Mouse (Mus musculus): ENCODE measurements around the gene Tmem221.

The Tmem221 gene

DNA sequence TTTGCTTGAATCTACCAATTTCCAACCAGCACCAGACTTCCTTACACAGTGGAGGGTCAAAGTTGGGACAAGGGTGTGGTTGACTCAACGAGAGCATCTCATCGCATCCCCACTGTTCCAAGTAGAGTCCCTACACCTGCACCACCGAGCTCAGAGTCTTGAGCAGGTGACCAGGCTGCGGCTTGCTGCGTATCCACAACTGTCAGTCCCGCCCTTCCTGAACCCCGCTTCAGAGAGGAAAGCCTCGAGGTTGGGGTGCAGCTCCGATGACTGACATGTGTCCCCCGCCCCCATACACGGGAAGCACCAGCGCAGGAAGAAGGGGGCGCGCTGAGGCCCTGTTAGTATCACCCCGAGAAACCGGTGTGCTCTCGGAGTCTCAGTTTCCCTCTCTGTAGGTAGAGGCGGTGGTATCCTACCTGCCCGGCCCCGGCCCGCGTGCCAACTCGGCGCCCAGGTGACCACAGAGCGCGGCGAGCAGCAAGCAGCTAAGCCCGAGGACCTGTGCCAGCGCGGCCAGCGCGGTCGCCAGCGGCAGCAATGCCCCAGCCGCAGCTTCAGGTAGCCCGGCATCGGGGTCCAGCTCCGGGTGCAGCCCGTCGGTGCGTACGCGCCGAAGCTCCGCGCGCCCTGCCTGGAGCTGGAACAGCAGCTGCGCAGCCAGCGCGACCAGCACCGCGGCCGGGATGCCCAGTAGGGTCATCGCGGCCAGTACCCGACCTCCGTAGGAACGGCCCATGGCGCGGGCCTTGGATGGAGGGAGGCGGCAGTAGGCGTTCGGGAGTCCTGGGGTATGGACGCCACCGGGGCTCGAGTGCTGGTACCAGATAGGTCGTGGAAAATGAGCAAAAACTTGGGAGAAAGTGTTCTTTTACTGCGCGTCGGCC is at the start of gene Tmem221:
Tmem221 (minus strand) TSS at position 801 of the 887 bp plus-strand sequence.
- no peak for DNase-seq (ENCODE audit: low spot score)

- DNase-seq (ENCODE audit: low spot score), result no peak
Measured at GRCm38 (mm10) chr8:71604021-71604420, 45.4 kb upstream of the Tmem221 start.

GRCm38 (mm10) chr8:71602666-71603334 is 44.1 kb upstream of the Tmem221 start:
- peak; percentile 90 for DNase-seq (ENCODE audit: low spot score)

DNA sequence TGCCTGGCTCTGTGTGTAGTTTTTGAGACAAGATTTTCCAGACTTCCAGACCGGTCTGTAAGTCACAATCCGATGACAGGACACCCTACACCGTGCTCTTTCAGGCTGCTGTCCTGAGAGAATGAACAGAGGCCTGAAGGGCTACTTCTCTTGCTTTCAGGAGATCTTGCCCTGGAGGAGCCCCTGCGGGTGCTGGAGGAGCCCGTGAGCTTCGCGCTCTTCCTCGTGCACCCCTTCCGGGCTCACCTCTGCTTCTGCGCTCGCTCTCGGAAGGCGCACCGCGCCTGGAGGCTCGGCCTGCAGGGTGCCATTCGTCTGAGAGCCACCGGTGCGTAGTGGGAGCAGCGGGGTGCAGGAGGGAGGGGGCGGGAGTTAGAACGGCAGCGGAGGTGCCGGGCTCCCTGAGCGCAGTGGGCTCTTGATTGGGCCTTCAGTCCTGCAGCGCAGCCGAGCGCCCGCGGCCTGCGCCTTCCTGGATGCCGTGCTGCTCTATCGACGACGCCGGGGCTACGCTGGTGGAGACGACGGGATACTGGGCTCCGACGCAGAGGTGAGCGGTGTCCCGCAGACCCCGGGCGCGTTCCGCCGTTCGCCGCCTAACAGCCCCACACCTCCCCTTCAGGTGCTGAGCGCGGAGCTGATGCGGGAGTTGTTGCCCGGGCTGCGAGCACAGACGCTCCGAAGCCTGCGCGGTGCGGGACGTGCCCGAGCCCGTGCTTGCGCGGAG is 43.4 kb upstream of the Tmem221 start:
- DNase-seq (ENCODE audit: low spot score), result peak; percentile 12

DNA sequence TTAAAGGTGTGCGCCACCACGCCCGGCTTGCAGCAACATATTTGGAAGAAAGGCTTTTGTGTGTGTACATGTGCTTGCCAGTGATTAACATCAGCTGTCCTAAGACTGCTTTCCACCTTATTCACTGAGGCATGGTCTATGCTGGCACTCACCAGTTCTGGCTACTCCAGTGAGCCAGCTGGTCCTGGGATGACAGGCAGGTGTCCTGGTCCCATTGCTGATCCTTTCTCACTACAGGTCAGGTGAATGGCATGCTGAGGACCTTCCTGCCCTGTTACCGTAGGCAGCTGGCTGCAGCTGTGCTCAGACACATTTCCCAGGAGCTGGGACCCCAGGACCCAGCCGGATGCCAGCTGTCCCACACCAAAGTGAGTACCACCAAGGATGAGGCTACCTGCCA is 40.2 kb upstream of the Tmem221 start:
- DNase-seq (ENCODE audit: low spot score), result no peak

DNA sequence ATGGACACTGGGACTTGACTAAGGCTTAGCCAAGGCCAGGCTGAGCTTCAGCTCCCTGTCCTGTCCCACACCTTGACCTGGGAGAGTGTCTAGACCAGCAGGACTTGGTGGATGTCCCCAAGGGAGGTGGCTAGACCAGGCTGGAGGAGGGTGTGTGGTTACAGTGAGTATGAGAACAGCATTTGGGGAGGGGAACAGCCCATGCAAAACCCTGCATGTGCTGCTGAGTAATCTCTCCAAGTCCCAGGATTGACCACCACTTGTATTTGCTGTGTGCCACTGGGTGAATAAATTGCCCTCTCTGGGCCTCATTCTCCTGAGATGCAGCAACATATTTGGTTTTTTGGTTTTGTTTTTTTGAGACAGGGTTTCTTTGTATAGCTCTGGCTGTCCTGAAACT is 39.7 kb upstream of the Tmem221 start:
- no peak for DNase-seq (ENCODE audit: low spot score)

- no peak for DNase-seq (ENCODE audit: low spot score)
Measured at GRCm38 (mm10) chr8:71597451-71597850, 38.8 kb upstream of the Tmem221 start, which contains the start of gene Fam129c. Gene Fam129c, plus strand, starts transcription at chr8:71597648.

DNA sequence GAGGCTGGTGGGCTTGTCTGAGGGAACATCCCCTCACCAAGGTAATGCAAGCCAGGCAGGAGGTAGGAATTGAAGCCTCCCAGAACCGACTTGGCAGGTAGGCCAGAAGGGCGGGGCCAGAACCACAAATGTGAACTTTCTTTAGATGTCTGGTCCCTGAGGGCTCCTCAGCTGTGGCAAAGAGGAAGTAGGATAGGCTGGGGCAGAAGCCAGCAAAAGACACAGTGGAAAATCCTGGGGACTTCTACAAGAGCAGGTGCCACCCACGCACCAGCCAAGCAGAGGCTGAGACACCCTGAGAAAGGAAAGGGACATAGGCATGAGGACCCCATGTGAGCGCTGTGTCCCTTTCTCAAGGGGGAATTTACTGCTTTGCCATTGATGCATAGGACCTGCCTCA is 38.1 kb upstream of the Tmem221 start:
- no peak for DNase-seq (ENCODE audit: low spot score)

GRCm38 (mm10) chr8:71596384-71596783 is 37.7 kb upstream of the Tmem221 start:
- DNase-seq (ENCODE audit: low spot score), result no peak

- DNase-seq (ENCODE audit: low spot score), result peak; percentile 52
Measured at GRCm38 (mm10) chr8:71595862-71596261, 37.2 kb upstream of the Tmem221 start.

- DNase-seq (ENCODE audit: low spot score), result no peak
Measured at GRCm38 (mm10) chr8:71594324-71594722, 35.7 kb upstream of the Tmem221 start.

DNA sequence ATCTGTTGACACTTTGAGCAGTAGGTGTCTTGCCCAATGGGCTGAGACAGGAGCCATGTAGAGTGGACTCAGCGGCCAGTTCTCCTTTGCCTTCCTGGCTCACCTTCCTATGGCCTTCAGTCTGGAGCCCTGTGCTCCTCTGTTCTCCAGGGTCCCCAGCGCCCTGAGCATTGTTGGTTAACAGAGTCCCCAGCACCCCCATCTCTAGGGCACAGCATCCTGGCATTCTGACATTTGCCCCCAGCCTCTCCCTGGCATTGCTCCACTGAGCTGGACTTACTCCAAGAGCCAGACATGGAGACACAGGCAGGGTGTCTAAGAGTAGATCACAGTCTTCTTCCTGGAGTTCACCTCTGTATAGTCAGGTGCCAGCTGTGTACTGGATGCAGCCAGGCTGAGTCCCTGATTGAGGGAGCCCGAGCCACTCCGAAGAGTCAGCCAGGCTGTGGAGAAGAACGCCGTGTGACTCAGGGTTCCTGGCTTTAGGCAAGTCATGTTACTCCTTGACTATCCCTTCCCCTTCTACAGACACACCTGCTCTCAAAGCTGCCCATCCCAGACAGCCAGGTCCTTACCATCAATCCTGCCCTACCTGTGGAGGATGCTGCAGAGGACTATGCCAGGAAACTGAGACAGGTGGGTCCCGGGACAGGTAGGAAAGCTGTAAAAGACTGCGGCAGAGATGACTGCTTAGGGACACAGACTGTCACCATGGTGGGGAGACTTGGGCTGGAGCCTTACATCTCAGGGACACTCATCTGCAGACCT is 35.1 kb upstream of the Tmem221 start:
- no peak for DNase-seq (ENCODE audit: low spot score)

GRCm38 (mm10) chr8:71592374-71593170 is 33.9 kb upstream of the Tmem221 start:
- no peak for DNase-seq (ENCODE audit: low spot score)

DNA sequence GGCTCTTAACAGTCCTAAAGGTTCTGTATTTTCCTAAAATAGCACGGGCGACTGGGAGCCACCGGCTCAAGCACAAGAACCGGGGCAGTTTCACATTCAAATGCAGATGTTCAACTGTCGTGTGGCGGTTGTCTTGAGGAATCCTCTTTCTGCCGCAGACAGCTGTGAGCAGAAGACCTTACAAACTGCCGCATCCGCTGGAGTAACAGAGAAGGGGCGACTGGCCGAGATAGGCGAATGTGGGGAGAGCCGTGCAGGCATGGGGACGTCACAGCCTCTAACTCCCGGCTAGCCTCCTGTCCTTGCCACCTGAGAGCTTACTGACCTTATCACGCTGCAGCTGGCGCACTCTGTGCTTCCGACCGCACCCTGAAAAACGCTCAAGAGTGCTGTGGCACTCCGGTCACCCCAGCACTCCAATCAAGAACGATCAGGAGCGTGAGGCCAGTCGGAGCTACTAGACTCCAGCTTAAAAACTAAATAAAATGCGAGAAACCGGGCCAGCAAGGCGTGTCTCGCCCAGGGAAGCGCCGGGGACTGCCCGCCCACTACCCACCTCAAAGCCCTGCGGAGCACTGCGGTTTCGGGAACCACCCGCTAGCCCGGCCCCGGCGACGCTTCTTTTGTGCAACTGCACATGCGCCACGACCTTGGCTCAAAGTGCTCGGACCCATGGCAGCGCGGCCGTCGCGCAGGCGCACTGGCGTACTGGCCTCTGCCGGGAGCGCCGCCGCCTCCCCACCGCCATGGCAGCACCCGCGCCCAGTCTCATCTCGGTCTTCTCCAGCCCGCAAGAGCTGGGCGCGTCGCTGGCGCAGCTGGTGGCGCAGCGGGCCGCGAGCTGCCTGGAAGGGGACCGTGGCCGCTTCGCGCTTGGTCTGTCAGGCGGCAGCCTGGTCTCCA is 33.1 kb upstream of the Tmem221 start, which contains the start of gene Pgls:
Pgls (plus strand) TSS at position 706 of the 903 bp plus-strand sequence.
- peak; percentile 95 for DNase-seq (ENCODE audit: low spot score)

DNA sequence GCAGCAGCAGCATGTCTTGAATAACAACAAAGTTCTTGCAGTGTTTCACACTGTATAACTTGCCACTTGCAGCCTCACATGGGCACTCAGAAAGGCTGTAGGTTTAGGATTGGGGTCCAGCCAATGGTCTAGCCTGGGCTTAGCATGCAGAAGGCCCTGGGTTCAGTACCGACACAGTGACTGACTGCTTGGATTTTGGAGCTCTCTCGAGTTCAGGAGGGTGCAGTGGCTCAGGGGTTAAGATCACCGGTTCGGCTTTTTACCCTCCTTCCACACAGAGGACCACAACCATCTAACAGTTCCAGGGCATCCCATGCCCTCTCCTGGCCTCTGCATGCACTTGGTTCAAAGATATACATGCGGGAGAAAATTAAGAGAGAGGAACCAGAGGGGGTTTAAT is 32.3 kb upstream of the Tmem221 start:
- no peak for DNase-seq (ENCODE audit: low spot score)

- no peak for DNase-seq (ENCODE audit: low spot score)
Measured at GRCm38 (mm10) chr8:71588762-71589161, 30.1 kb upstream of the Tmem221 start.

DNA sequence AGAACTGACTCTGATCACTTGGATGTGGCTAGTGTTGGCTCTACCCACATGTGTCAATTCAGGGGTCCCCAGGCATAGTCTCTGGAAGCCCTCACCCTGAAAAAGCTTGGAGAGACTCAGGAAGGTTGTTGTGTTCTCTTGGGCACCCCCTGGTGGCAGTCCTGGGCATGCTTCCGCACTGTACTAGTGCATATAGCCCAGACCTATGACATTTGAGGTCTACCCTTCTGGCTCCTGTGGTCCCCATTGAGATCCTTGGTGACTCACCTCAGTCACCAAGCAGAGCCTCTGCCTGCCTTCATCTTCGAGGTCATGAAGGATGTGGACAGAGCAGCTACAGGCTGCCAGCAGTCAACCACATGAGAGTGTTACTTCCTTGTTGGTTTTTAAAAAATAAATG is 28.2 kb upstream of the Tmem221 start:
- no peak for DNase-seq (ENCODE audit: low spot score)

DNA sequence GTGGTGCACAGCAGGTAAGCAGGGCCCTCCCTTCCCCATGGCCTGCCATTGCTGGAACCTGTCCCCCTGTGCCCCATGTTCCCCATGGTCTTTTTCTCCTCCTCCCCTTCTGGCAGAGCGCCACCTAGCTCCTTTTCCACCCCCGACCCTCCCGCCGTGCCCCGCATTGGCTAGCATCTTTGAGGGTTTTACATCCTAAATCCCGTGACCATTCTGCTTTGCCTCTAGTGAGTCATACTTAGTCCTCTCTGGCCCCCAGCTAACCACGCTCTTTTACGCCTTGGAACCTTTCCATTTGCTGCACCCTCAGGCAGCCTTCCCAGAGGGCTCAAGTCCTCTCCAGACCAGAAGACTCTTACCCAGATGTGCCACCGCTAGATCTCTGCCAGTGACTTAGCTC is 21.5 kb upstream of the Tmem221 start:
- no peak for DNase-seq (ENCODE audit: low spot score)

DNA sequence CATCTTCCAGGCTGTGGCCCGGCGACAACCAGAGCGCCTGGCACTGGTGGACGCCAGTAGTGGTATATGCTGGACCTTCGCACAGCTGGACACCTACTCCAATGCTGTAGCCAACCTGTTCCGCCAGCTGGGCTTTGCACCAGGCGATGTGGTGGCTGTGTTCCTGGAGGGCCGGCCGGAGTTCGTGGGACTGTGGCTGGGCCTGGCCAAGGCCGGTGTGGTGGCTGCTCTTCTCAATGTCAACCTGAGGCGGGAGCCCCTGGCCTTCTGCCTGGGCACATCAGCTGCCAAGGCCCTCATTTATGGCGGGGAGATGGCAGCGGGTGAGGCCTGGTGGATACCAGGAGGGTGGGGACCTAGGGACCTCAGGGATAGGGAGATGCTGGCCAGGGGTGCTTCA is 20.8 kb upstream of the Tmem221 start:
- DNase-seq (ENCODE audit: low spot score), result no peak

DNA sequence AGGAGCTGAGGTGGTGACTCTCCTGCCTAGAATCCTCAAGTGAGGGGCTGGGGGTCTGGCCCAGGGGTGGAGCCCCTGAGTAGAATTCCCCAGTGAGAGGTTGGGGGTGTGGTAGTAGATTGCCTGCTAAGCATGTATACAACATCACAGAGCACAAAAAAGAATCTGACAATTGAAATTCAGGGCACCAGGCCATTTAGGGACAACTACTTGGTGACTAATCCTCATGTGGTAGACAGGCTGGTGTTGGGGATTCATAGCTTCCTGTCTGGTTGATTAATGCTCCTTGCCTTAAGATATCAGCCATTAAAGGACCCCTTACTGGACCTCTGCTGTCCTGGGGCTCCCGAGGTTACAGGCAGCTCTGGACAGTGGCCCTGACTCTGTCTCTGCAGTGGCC is 20.3 kb upstream of the Tmem221 start:
- DNase-seq (ENCODE audit: low spot score), result no peak

Measured in yolk sac, embryonic 10.5 days (tissue).